In genomic region chrX:169173796-169174195, GRCm38 (mm10) we compare ENCODE assay signal across 18 mouse cellular contexts. TPM values are rescaled to one million over a fixed set of nuclear protein-coding genes. Genes with fewer than 3 reads are reported as not detected.
A peak's percentile ranks its signal among the peaks of the same experiment; 100 is the strongest.
DNase-seq lines count a peak whose midpoint lies in the region; ATAC-seq lines count a peak whose summit lies in the region.
"Had no signal": no experiment of that assay in that cellular context is flagged by ENCODE, and none has a peak within 500 bp of the region (broad histone marks: within the 10 kb centered on the region; RNA-seq: fewer than 3 reads in every experiment).

No protein-coding gene starts in this region.

- no peaks in the 10 kb centered on the region for H3K27me3 ChIP-seq in heart, embryonic 11.5 days (ENCODE audit: control insufficient read depth, insufficient read depth, low read length)

- intact Hi-C loops in heart, postnatal 10 days (cut with DNase I), result no loop called here

- DNase-seq in heart, postnatal 10 days, result peak; percentile 21 to 32
- peak; percentile 7 for DNase-seq in ovary, postnatal 14 days (ENCODE audit: low spot score)
- no peak for DNase-seq in ovary, adult 18-20 months (ENCODE audit: low spot score)
- DNase-seq in gastrocnemius, postnatal 25 days, result peak; percentile 11
- no peak for DNase-seq in right cerebral cortex, postnatal 4 days
- DNase-seq: cerebellum, postnatal 14 days; liver; right cerebral cortex, adult 18-20 months had no signal

- no peaks in the 10 kb centered on the region for H3K36me3 ChIP-seq in heart, embryonic 11.5 days (ENCODE audit: control insufficient read depth, insufficient read depth, low read length)

- H3K9ac ChIP-seq in heart, embryonic 11.5 days (ENCODE audit: low read depth, low read length), result no peak overlapping the region

- ATAC-seq in heart, embryonic 11.5 days (replicated peaks; ENCODE audit: insufficient number of reproducible peaks, low FRiP score, low TSS enrichment), result no peak
- no peak for ATAC-seq in inflammation-experienced regulatory T-cells, adult 6 months
- ATAC-seq in activated CD4-positive, CD25-positive, alpha-beta regulatory T cell, adult 4 months, result no peak
- ATAC-seq: CD4-positive, CD25-positive, alpha-beta regulatory T cell, adult 4 months; intestine, postnatal 0 days had no signal

- H3K27ac ChIP-seq in heart, embryonic 11.5 days (ENCODE audit: low read depth, low read length), result no peak overlapping the region

- H3K9me3 ChIP-seq in heart, embryonic 11.5 days (replicated peaks; ENCODE audit: control insufficient read depth, low read length), result no peaks in the 10 kb centered on the region

- H3K4me2 ChIP-seq in heart, embryonic 11.5 days, result no peak overlapping the region

- H3K4me1 ChIP-seq in heart, embryonic 11.5 days (ENCODE audit: control insufficient read depth, insufficient read depth, low read length), result no peaks in the 10 kb centered on the region

- H3K4me3 ChIP-seq in heart, embryonic 11.5 days (ENCODE audit: low read depth, low read length), result no peak overlapping the region

- WGBS in heart, embryonic 11.5 days (ENCODE audit: insufficient replicate concordance), result 55% methylated on average over 1 of the region's 1 CpGs

RNA-seq across cellular contexts. Expression of gene Amelx, which starts 13.2 kb away (rescaled TPM):
- not detected for total RNA-seq in heart, postnatal 10 days (2021)
- polyA plus RNA-seq in heart, embryonic 11.5 days (2014; fragmentation: Nextera tagmentation; extraction: Ambion mirVana), result 0.23 TPM in 1 of 2 replicates, not detected in the other
- not detected for total RNA-seq in gastrocnemius, postnatal 25 days (2021)
- polyA plus RNA-seq in inflammation-experienced regulatory T-cells, adult 6 months (2017; shearing (Covaris generic)), result not detected
- not detected for polyA plus RNA-seq in activated CD4-positive, CD25-positive, alpha-beta regulatory T cell, adult 4 months (2017; shearing (Covaris generic))
- total RNA-seq: megakaryocyte progenitor cell, adult 5-6 weeks had no signal
- polyA plus RNA-seq: CD4-positive, CD25-positive, alpha-beta regulatory T cell, adult 4 months; embryonic facial prominence, embryonic 11.5 days; forebrain, embryonic 11.5 days; heart, embryonic 16.5 days; intestine, postnatal 0 days; neural tube, embryonic 14.5 days had no signal

Comparison
In these comparisons a context has a peak if more than half of its experiments do, and no peak if none do; other contexts are left out.
1. DNase-seq: peak in heart, postnatal 10 days (2 of 2), ovary, postnatal 14 days (single experiment) and gastrocnemius, postnatal 25 days (single experiment); none in ovary, adult 18-20 months (single experiment) and right cerebral cortex, postnatal 4 days (single experiment).